Mouse (Mus musculus): ENCODE data around the gene Fbxw27. TPM values are rescaled to one million over a fixed set of nuclear protein-coding genes. Genes with fewer than 3 reads are reported as not detected.
"Not testable (repeated sequence)": the region's sequence is repeated elsewhere in the genome, so short reads cannot be mapped to it uniquely, and the experiment has no call there.

The Fbxw27 gene
- not detected for total RNA-seq (2022)

- DNase-seq (ENCODE audit: low spot score): not testable (repeated sequence)
These were observed at the start of gene Fbxw27 for GRCm38 (mm10) chr9:109790570-109790969. TSS of gene Fbxw27 (minus strand) at chr9:109790670.

DNA sequence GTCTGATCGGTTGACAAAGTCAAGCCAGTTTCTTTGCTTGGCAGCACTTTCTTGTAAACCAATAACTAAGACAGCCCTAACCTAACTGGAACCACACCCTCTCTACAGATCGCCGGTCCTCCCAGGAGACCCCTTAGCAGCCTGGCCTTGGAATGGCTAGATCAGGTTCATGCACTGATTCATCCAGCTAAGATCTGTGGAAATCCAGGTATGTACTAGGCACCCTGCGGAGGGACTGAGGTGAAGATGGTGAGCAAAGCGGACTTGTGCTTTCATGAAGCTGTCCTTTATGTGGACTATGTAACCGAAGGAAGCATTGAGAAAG lies 42.6 kb upstream of the Fbxw27 start:
- no peak for DNase-seq (ENCODE audit: low spot score)

DNA sequence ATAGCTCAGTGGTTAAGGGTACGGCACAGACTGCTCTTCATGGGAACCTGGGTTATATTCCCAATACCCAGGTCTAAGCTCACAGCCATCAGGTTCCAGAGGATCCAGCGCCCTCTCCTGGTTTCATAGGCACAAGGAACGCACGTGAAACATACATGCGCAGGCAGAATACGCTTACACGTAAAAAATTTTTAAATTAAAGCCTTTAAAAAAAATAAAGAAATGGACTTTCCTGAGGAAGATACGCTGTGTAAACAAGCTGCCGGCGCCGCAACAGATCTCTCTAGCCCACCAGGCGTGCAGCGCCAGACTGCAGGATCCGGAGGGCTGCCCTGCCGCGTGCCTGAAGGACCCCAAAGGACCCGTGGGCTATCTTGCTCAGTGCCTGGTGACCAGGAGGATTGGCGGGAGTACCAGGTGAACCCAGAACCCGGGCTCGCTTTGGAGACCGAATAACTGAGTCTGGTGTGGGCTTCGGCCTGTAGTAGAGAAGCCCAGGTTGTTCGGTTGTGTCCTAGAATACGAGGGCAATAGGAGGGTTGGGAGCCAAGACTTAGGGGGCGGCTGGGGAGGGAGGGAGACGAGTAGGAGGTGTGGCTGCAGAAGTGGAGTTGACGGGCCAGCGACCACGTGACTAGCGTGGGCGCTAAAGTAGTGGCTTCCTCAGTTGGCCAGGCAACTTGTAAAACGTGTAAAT lies 42.1 kb upstream of the Fbxw27 start, which contains the start of gene Nme6:
Nme6 (plus strand) TSS at position 359 of the 697 bp plus-strand sequence.
- peak; percentile 85 for DNase-seq (ENCODE audit: low spot score)

DNA sequence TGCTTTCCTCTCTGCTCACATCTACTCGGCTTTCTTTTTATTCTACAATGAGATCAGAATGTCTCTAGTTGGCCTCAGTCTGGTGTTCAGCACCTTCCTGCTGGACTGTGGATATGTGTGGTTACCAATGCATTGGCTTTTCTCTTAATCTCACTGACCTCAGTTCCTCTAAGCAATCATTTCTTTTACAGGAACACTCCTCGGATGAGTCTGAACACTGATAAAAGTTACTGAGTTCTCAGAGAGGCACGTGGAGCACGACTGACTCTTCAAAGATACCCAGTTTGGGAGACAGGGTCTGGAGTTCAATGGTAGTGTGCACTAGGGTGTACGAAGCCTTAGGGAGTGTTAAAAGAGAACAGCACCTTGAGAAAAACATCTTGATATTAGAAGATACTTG lies 35.7 kb upstream of the Fbxw27 start:
- no peak for DNase-seq (ENCODE audit: low spot score)

GRCm38 (mm10) chr9:109825739-109826138 lies 35.3 kb upstream of the Fbxw27 start:
- DNase-seq (ENCODE audit: low spot score): no peak

- DNase-seq (ENCODE audit: low spot score): no peak
These were observed 25.9 kb upstream of the Fbxw27 start for GRCm38 (mm10) chr9:109816341-109816740.

DNA sequence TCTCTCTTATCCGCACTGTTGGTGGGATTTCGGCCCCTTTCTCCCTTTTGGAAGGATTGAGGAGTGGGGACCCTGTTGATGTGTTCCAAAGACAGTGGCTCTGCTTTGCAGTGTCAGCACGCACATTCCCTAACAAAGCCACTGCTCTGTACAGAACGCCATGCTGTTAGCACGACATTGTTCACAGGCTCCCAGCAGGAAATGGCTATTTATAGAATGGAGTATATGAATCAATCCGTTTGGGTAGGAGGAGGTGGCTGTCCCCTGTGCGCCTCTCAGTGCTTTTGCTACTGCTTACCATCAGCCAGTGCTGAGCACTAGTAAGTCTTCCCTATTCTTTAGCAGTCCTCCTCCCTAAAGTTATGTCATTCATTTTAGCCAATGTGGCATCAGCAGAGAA lies 23.0 kb upstream of the Fbxw27 start:
- DNase-seq (ENCODE audit: low spot score): no peak

DNA sequence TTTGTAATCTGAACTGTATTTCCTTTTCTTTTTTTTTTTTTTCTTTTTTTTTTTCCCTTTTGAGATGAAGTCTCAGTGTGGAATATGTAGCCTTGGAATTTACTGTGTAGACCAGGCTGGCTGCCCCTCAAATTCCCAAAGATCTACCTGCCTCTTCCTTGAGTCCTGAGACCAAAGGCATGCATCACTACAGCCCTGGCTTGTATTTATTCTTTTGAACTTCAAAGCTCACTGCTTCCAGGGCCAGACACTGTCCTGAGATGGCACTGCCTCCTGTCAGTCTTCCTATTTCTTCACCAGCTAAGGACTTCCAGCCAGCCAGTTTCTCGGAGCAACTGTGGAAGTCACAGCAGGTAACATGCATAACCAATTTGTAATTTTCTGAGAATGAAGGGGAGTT lies 21.5 kb upstream of the Fbxw27 start, which contains the start of gene Spink8:
Spink8 (plus strand) TSS at position 301 of the 400 bp plus-strand sequence.
- DNase-seq (ENCODE audit: low spot score): no peak

DNA sequence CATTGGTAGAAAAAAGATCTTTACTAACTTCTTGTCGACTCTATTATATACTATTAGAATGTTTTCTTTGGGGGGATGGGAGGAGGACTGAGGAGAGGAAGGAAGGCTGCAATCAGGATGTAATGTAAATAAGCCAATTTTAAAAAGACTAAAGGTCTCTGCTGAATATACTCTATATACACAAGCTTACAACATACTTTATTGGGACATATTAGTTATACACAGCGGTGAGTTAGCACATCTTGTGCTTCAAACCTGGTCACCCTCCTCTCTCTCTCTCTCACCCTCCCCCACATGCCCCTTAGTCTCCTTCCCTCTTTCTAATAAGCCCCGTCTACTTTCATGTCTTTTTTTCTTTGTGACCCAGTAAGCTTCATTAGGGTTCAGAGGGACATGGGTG lies 17.4 kb upstream of the Fbxw27 start:
- no peak for DNase-seq (ENCODE audit: low spot score)

GRCm38 (mm10) chr9:109806695-109807293 lies 16.3 kb upstream of the Fbxw27 start:
- no peak for DNase-seq (ENCODE audit: low spot score)

- no peak for DNase-seq (ENCODE audit: low spot score)
These were observed 15.8 kb upstream of the Fbxw27 start for GRCm38 (mm10) chr9:109806260-109806659.

DNA sequence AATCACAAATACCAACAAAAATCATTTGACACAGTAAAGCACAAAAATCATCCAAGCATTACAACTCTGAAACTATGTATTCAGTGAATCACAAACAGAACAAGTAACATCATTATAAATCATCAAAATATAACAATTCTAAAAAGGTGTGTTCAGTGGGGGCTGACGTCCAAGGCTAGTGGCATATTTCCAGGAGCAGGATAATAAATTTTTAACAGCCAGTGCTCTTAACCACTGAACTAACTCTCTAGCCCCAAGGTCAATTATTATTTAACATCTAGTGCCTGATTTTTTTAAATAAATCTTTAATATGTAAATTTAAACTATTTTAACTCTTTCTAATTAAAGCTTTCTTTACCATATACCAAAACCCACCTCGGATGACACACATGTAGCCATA lies 15.1 kb upstream of the Fbxw27 start:
- DNase-seq (ENCODE audit: low spot score): not testable (repeated sequence)

- DNase-seq (ENCODE audit: low spot score): no peak
These were observed 7.6 kb upstream of the Fbxw27 start for GRCm38 (mm10) chr9:109798051-109798450.

- no peak for DNase-seq (ENCODE audit: low spot score)
These were observed 5.3 kb upstream of the Fbxw27 start for GRCm38 (mm10) chr9:109795811-109796210.

- no peak for DNase-seq (ENCODE audit: low spot score)
These were observed 4.8 kb upstream of the Fbxw27 start for GRCm38 (mm10) chr9:109795221-109795620.

DNA sequence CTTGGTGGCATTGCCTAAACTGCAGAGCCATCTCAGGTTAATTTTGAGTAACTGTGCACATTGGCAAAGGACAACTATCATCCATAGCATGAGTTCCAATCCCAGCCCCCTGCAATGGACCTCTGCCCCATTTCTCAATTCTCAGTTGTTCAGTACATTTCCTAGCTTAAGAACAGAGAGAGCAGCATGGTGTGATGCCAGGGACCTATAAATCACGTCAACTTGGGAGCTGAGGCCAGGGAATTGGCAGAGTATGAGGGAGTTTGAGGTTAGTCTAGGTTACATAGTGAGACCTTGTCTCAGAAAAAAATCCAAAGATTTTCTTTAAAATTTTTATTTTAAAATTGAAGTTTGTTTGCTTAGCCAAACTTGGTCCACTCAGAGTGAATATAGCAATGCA lies 23.6 kb downstream of the Fbxw27 start:
- DNase-seq (ENCODE audit: low spot score): not testable (repeated sequence)

DNA sequence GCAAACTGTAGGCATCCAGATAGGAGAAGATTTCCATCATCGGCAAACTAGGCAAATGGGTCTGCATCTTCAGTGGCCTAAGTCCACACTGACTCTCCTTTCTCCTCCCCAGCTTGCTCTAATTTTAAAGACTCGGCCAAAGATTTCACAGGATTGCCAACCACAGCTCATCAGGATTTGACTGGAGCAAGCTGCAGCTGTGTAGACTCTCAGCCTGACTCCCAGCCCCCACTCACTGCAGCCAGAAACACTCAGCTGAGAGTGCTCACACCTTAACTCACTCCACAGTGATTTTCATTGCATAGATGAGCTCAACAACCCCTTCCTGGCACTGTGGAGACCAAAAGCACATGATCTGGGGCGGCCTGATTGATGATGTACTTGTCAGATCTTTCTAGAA lies 44.5 kb downstream of the Fbxw27 start, which contains the start of gene Fbxw26:
Fbxw26 (minus strand) TSS at position 101 of the 400 bp plus-strand sequence.
- not testable (repeated sequence) for DNase-seq (ENCODE audit: low spot score)

Other genes starting within 250 kb of the Fbxw27 start
- gene Fbxw15, start 222.4 kb downstream of the Fbxw27 start, total RNA-seq (2022): not detected
- not detected for gene Fbxw24, start 164.6 kb downstream of the Fbxw27 start, total RNA-seq (2022)
- gene Fbxw25, start 126.0 kb downstream of the Fbxw27 start, total RNA-seq (2022): not detected
- not detected for gene Fbxw18, start 88.0 kb downstream of the Fbxw27 start, total RNA-seq (2022)
- not detected for gene Fbxw26, start 44.6 kb downstream of the Fbxw27 start, total RNA-seq (2022)
- gene Spink8, start 21.6 kb upstream of the Fbxw27 start, total RNA-seq (2022): not detected
- gene Nme6, start 42.1 kb upstream of the Fbxw27 start, total RNA-seq (2022): 10 to 100 TPM; 16.8 to 24.9 (median 19.7) TPM
- gene Camp, start 58.9 kb upstream of the Fbxw27 start, total RNA-seq (2022): under 1 TPM in 1 of 4 experiments, not detected in 3; 0.49 TPM
- gene Cdc25a, start 84.9 kb upstream of the Fbxw27 start, total RNA-seq (2022): 1 to 10 TPM; 4.8 to 5.6 (median 5.2) TPM
- 100 to 1,000 TPM; 319 to 422 (median 395) TPM for gene Map4, start 140.8 kb upstream of the Fbxw27 start, total RNA-seq (2022)